Comparison of ENCODE assay signal across 36 mouse cellular contexts in genomic region chr5:139781406-139781805, GRCm38 (mm10). TPM values are rescaled to one million over a fixed set of nuclear protein-coding genes. Genes with fewer than 3 reads are reported as not detected.
DNase-seq lines count a peak whose midpoint lies in the region; ATAC-seq and TF ChIP-seq lines count a peak whose summit lies in the region.
"Had no signal": no experiment of that assay in that cellular context is flagged by ENCODE, and none has a peak within 500 bp of the region (broad histone marks: within the 10 kb centered on the region; RNA-seq: fewer than 3 reads in every experiment).

No protein-coding gene starts in this region.

- TF ChIP-seq EP300 in heart, adult 2 months (IDR thresholded peaks at IDR 0.05; ENCODE audit: insufficient read depth, low read depth, low read length) = 0 out of 2 replicates have a peak, but pooled peaks have one; percentile 50

- DNase-seq in adrenal gland, postnatal 14 days = peak; percentile 42
- DNase-seq in adrenal gland, postnatal 10 days = no peak
- peak; percentile 57 to 72 for DNase-seq in heart, adult 2 months
- no peak for DNase-seq in heart, embryonic 10.5 days (ENCODE audit: low spot score)
- no peak for DNase-seq in thymus, adult 18-20 months
- DNase-seq: adrenal gland, postnatal 25 days; cerebellum, adult 11-12 months; cerebellum, postnatal 14 days; gastrocnemius, postnatal 10 days; kidney, postnatal 14 days; layer of hippocampus, adult 9-11 months; liver, embryonic 13.5 days; lung, adult 18-20 months; lung, postnatal 10 days; right cerebral cortex, postnatal 25 days; thymus, postnatal 4 days had no signal

- H3K79me2 ChIP-seq in heart, adult 2 months (replicated peaks; ENCODE audit: control insufficient read depth, insufficient read depth, low read length) = no peaks in the 10 kb centered on the region

- ATAC-seq in megakaryocyte, adult 5-6 weeks (ENCODE audit: poor library complexity, severe bottlenecking) = no peak
- ATAC-seq: forebrain, embryonic 16.5 days; intestine, embryonic 16.5 days; midbrain, embryonic 16.5 days; Patski had no signal

- no peak overlapping the region for H3K9ac ChIP-seq in heart, adult 2 months (ENCODE audit: low read depth, low read length)
- H3K9ac ChIP-seq: heart, embryonic 13.5 days; hindbrain, embryonic 13.5 days; limb, embryonic 15.5 days; liver, embryonic 13.5 days had no signal

- no peaks in the 10 kb centered on the region for H3K27me3 ChIP-seq in heart, adult 2 months (ENCODE audit: control insufficient read depth, insufficient read depth, low read length)
- H3K27me3 ChIP-seq in heart, embryonic 10.5 days (ENCODE audit: insufficient read depth, poor library complexity, severe bottlenecking) = no peaks in the 10 kb centered on the region
- H3K27me3 ChIP-seq in megakaryocyte, embryonic 14.5 days (replicated peaks) = no peaks in the 10 kb centered on the region
- H3K27me3 ChIP-seq: heart, embryonic 13.5 days; hindbrain, embryonic 13.5 days; limb, embryonic 15.5 days; liver, embryonic 13.5 days; Patski had no signal

- no peaks in the 10 kb centered on the region for H3K4me1 ChIP-seq in heart, adult 2 months (ENCODE audit: control insufficient read depth, insufficient read depth, low read length)
- no peaks in the 10 kb centered on the region for H3K4me1 ChIP-seq in heart, embryonic 10.5 days
- H3K4me1 ChIP-seq in megakaryocyte, embryonic 14.5 days = peaks cover 52% of the 10 kb centered on the region
- H3K4me1 ChIP-seq: heart, embryonic 13.5 days; hindbrain, embryonic 13.5 days; limb, embryonic 10.5 days; limb, embryonic 15.5 days had no signal

- TF ChIP-seq POLR2A in heart, adult 2 months (IDR thresholded peaks at IDR 0.05; ENCODE audit: insufficient read depth, low read depth, low read length) = no peak

- intact Hi-C loops in heart, adult 2 months (cut with DNase I) = loop anchor here (2.0 kb wide), 1 partner anchor 21 kb away; no protein-coding TSS in a partner anchor

- 53% methylated on average over 8 of the region's 8 CpGs for WGBS in heart, adult 2 months
- 76% methylated on average over 8 of the region's 8 CpGs for WGBS in heart, embryonic 10.5 days

- no peaks in the 10 kb centered on the region for H3K36me3 ChIP-seq in heart, adult 2 months (ENCODE audit: control insufficient read depth, insufficient read depth, low read length)
- H3K36me3 ChIP-seq in heart, embryonic 10.5 days = no peaks in the 10 kb centered on the region
- H3K36me3 ChIP-seq in megakaryocyte, embryonic 14.5 days (replicated peaks; ENCODE audit: low read length) = no peaks in the 10 kb centered on the region
- H3K36me3 ChIP-seq: heart, embryonic 13.5 days; hindbrain, embryonic 13.5 days; limb, embryonic 10.5 days; limb, embryonic 15.5 days; liver, embryonic 13.5 days had no signal

- no peak for TF ChIP-seq CTCF in heart, adult 2 months (IDR thresholded peaks at IDR 0.05)

- H3K9me3 ChIP-seq in heart, embryonic 10.5 days = no peaks in the 10 kb centered on the region
- no peaks in the 10 kb centered on the region for H3K9me3 ChIP-seq in megakaryocyte, embryonic 14.5 days
- H3K9me3 ChIP-seq: heart, embryonic 13.5 days; hindbrain, embryonic 13.5 days; limb, embryonic 10.5 days; limb, embryonic 15.5 days; liver, embryonic 13.5 days had no signal

- H3K27ac ChIP-seq in heart, adult 2 months = peak overlapping the region; percentile 64
- H3K27ac ChIP-seq in heart, embryonic 10.5 days = no peak overlapping the region
- H3K27ac ChIP-seq: heart, embryonic 13.5 days; hindbrain, embryonic 13.5 days; limb, embryonic 10.5 days; limb, embryonic 15.5 days; liver, embryonic 13.5 days had no signal

- no peak overlapping the region for H3K4me3 ChIP-seq in heart, adult 2 months
- no peak overlapping the region for H3K4me3 ChIP-seq in heart, embryonic 10.5 days
- peak overlapping the region; percentile 77 for H3K4me3 ChIP-seq in megakaryocyte, embryonic 14.5 days (replicated peaks)
- H3K4me3 ChIP-seq: erythroblast, embryonic 14.5 days; heart, embryonic 13.5 days; hindbrain, embryonic 13.5 days; limb, embryonic 10.5 days; limb, embryonic 15.5 days; liver, embryonic 13.5 days had no signal

RNA-seq across cellular contexts. Expression of gene Ints1, which starts 5.9 kb away (rescaled TPM):
- 46.7 and 48.2 TPM in 2 replicates for total RNA-seq in adrenal gland, postnatal 14 days (2021)
- 10 to 100 TPM; 36.6 to 51.9 TPM for total RNA-seq in adrenal gland, postnatal 10 days (2021)
- total RNA-seq in heart, adult 2 months (2021) = 10 to 100 TPM; 40.2 to 40.9 TPM
- 35.1 and 40.3 TPM in 2 replicates for polyA plus RNA-seq in heart, adult 2 months (2012; rRNA removed)
- 30.3 and 31.3 TPM in 2 replicates for polyA plus RNA-seq in heart, embryonic 10.5 days (2016; fragmentation: Nextera tagmentation; extraction: Ambion mirVana)
- 42.9 and 56.6 TPM in 2 replicates for polyA plus RNA-seq in megakaryocyte, embryonic 14.5 days (2012; ENCODE audit: insufficient read depth, low replicate concordance)
- 25.5 and 41.7 TPM in 2 replicates for total RNA-seq in megakaryocyte, adult 5-6 weeks (2015)
- total RNA-seq in megakaryocyte, adult 5-6 weeks (2017) = 15.9 and 31.2 TPM in 2 replicates

RNA-seq across cellular contexts. Expression of gene Mafk, which starts 9.9 kb away (rescaled TPM):
- total RNA-seq in adrenal gland, postnatal 14 days (2021) = 25.1 and 29.8 TPM in 2 replicates
- total RNA-seq in adrenal gland, postnatal 10 days (2021) = 10 to 100 TPM; 18.8 to 25.1 TPM
- total RNA-seq in heart, adult 2 months (2021) = 10 to 100 TPM; 33.2 to 34.1 TPM
- polyA plus RNA-seq in heart, adult 2 months (2012; rRNA removed) = 22.8 and 23.6 TPM in 2 replicates
- 20.7 and 25.1 TPM in 2 replicates for polyA plus RNA-seq in heart, embryonic 10.5 days (2016; fragmentation: Nextera tagmentation; extraction: Ambion mirVana)
- 26.5 and 40.1 TPM in 2 replicates for polyA plus RNA-seq in megakaryocyte, embryonic 14.5 days (2012; ENCODE audit: insufficient read depth, low replicate concordance)
- 9.7 and 10.1 TPM in 2 replicates for total RNA-seq in megakaryocyte, adult 5-6 weeks (2015)
- 18.2 and 20.9 TPM in 2 replicates for total RNA-seq in megakaryocyte, adult 5-6 weeks (2017)

RNA-seq across cellular contexts. Expression of gene Tmem184a, which starts 38.3 kb away (rescaled TPM):
- total RNA-seq in adrenal gland, postnatal 14 days (2021) = 0.56 and 0.89 TPM in 2 replicates
- total RNA-seq in adrenal gland, postnatal 10 days (2021) = 1 to 10 TPM in 1 of 2 experiments, under 1 TPM in 1; 0.91 to 2.1 TPM
- total RNA-seq in heart, adult 2 months (2021) = under 1 TPM in 1 of 2 experiments, not detected in 1; 0.05 TPM
- polyA plus RNA-seq in heart, adult 2 months (2012; rRNA removed) = 0.29 and 1.5 TPM in 2 replicates
- polyA plus RNA-seq in heart, embryonic 10.5 days (2016; fragmentation: Nextera tagmentation; extraction: Ambion mirVana) = 2.8 and 3.6 TPM in 2 replicates
- polyA plus RNA-seq in megakaryocyte, embryonic 14.5 days (2012; ENCODE audit: insufficient read depth, low replicate concordance) = 4.6 and 27.1 TPM in 2 replicates
- not detected in 2 replicates for total RNA-seq in megakaryocyte, adult 5-6 weeks (2015)
- not detected in 2 replicates for total RNA-seq in megakaryocyte, adult 5-6 weeks (2017)
- total RNA-seq: adrenal gland, postnatal 25 days; heart, postnatal 36 days; neutrophil, adult 5-6 weeks had no signal
- polyA plus RNA-seq: Patski had no signal

RNA-seq across cellular contexts. Expression of gene Gm26938, which starts 44.8 kb away (rescaled TPM):
- total RNA-seq in adrenal gland, postnatal 14 days (2021) = not detected in 2 replicates
- total RNA-seq in adrenal gland, postnatal 10 days (2021) = not detected
- not detected for total RNA-seq in heart, adult 2 months (2021)
- not detected in 2 replicates for polyA plus RNA-seq in heart, adult 2 months (2012; rRNA removed)
- not detected in 2 replicates for polyA plus RNA-seq in heart, embryonic 10.5 days (2016; fragmentation: Nextera tagmentation; extraction: Ambion mirVana)
- not detected in 2 replicates for polyA plus RNA-seq in megakaryocyte, embryonic 14.5 days (2012; ENCODE audit: insufficient read depth, low replicate concordance)
- total RNA-seq in megakaryocyte, adult 5-6 weeks (2015) = not detected in 2 replicates
- total RNA-seq in megakaryocyte, adult 5-6 weeks (2017) = 0.18 TPM in 1 of 2 replicates, not detected in the other
- total RNA-seq: adrenal gland, postnatal 25 days; gastrocnemius, postnatal 10 days; heart, postnatal 36 days; left cerebral cortex, postnatal 10 days; MEL; neutrophil, adult 5-6 weeks had no signal
- polyA plus RNA-seq: cortical plate, adult 2 months; embryonic facial prominence, embryonic 14.5 days; erythroblast, embryonic 14.5 days; forebrain, embryonic 16.5 days; heart, embryonic 13.5 days; hindbrain, embryonic 13.5 days; intestine, embryonic 16.5 days; kidney, embryonic 14.5 days; limb, embryonic 10.5 days; limb, embryonic 15.5 days; liver, embryonic 13.5 days; midbrain, embryonic 11.5 days; midbrain, embryonic 16.5 days; Patski; thymus, postnatal 0 days had no signal

RNA-seq across cellular contexts. Expression of gene Micall2, which starts 45.3 kb away (rescaled TPM):
- total RNA-seq in adrenal gland, postnatal 14 days (2021) = 8.0 and 8.7 TPM in 2 replicates
- total RNA-seq in adrenal gland, postnatal 10 days (2021) = 1 to 10 TPM; 6.6 to 9.2 TPM
- total RNA-seq in heart, adult 2 months (2021) = 1 to 10 TPM; 1.9 to 2.0 TPM
- polyA plus RNA-seq in heart, adult 2 months (2012; rRNA removed) = 2.9 and 3.3 TPM in 2 replicates
- 4.1 and 5.7 TPM in 2 replicates for polyA plus RNA-seq in heart, embryonic 10.5 days (2016; fragmentation: Nextera tagmentation; extraction: Ambion mirVana)
- polyA plus RNA-seq in megakaryocyte, embryonic 14.5 days (2012; ENCODE audit: insufficient read depth, low replicate concordance) = 54.5 and 69.6 TPM in 2 replicates
- total RNA-seq in megakaryocyte, adult 5-6 weeks (2015) = 5.4 and 7.0 TPM in 2 replicates
- 1.8 and 2.9 TPM in 2 replicates for total RNA-seq in megakaryocyte, adult 5-6 weeks (2017)

Comparison
In these comparisons a context has a peak if more than half of its experiments do, and no peak if none do; other contexts are left out.
1. DNase-seq: peak in adrenal gland, postnatal 14 days (single experiment) and heart, adult 2 months (2 of 2); none in adrenal gland, postnatal 10 days (single experiment), heart, embryonic 10.5 days (single experiment) and thymus, adult 18-20 months (0 of 2).